Mouse (Mus musculus) NIH3T3 (cell line): ENCODE measurements around the gene 1520401A03Rik.

ENCODE experiments used
- DNase-seq: peaks from one replicate; pipeline ENCODE4 v3.0.0-alpha.2; 2012; ENCODE audit warnings: low read depth

1520401A03Rik gene

GRCm38 (mm10) chr17:23742941-23743340 is 20.4 kb upstream of the 1520401A03Rik start:
- no peak for DNase-seq

DNA sequence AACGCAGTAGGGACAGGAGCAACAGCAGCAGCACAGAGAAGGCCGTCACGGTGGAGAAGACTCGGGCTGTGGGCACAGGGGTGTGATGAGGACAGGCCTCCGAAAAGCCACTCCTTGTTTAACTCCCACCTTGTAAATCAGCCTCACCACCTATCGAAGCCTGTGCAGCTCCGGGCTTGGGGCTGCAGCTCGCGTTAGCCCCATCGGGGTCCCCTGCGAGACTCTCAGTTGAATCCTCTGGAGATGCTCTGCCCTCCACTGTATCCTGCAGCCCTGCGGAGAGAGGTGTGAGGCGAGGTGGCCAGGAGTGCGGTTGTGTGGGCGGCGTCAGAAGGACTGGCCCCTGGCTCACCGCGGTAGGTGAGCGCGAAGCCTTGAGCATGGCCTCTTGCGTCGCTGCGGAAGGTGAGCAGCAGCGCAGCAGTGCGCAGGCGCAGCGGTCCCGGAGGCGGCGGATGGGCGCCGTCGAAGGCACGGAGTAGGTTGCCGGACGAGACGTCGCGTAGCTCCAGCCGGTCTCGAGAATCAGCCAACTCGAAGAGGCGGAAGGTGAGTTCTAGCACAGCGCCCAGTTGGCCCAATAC is 19.7 kb upstream of the 1520401A03Rik start:
- DNase-seq, result no peak

DNA sequence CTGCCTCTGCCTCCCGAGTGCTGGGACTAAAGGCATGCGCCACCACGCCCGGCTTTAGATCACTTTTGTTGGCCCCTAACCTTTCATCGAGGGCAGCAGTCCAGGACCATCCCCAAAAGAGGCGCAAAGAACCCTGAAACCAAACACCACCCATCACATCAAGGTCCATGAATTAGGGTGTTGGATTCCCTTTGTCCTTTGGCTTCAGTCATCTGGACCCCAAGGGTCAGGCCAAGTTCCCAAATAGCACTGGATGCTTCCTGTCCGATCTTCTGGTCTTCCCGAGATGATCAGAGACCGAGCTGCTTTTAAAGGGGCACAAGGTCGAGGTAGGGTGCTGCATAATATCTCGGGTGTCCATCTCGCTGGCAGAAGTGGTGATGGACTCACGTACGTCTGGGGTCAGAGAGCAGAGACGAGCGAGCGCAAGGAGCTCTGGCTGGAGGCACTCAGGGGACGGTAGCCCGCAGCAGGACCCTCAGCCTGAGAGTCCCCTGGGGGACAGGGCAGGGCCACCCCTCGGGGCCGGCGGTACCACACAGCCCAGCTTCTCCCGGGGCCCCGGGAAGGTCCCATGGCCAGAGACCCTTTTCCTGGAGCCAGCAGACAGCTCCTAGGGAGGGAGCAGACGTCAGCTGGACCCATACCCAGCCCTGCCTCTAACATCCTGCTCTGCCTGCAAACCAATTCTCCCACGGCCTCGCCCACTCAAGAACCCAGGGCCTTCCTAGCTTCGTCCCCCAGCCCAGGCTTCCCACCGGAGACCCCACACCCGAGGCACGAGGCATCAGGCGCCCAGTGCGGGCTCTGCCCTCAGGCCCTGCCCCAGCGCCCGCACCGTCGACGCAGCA is 19.0 kb upstream of the 1520401A03Rik start:
- no peak for DNase-seq

DNA sequence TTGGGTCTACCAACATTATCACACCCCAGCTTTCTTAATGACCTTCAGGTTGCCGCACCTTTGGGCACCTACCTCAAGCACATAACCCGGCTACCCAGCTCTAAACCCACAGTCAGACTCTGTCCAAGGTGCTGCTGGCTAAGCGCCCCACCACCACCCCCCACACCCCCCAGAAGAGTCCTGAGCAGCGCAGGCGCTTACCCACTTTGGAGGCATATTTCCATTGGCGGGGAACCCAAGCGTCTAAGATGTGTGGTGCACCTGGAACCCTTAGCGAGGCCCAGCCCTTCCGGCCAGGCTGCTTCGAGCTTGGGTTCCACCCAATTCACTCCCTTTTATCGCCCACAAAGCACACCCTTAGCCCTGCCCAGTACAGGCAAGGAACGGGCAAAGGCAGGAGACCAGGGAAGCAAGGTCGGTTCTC is 18.0 kb upstream of the 1520401A03Rik start, which contains the start of gene Paqr4:
Gene Paqr4, minus strand, starts transcription at position 270 of the 424 bp plus-strand sequence.
- DNase-seq, result no peak

GRCm38 (mm10) chr17:23740136-23740584 is 17.6 kb upstream of the 1520401A03Rik start:
- peak; percentile 88 for DNase-seq

- DNase-seq, result peak; percentile 22
Observed at GRCm38 (mm10) chr17:23739202-23740135, 16.9 kb upstream of the 1520401A03Rik start.

DNA sequence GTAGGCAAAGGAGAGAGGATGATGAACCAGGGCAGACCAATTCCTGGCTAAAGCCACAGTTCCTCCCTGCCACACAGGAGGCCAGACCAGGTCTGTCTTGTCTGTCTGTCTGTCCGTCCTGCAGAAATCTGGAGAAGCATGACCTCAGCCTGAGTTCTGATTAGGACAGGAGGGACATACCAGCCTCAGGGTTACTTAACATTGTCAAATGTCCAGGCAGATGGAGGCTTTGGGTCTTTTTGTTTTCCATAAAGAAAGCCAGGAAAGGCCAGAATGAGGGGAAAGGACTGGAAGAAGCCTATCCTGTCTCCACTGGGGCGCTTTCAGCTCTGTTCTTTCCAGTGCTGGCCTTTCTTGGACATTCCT is 16.2 kb upstream of the 1520401A03Rik start:
- DNase-seq, result no peak

DNA sequence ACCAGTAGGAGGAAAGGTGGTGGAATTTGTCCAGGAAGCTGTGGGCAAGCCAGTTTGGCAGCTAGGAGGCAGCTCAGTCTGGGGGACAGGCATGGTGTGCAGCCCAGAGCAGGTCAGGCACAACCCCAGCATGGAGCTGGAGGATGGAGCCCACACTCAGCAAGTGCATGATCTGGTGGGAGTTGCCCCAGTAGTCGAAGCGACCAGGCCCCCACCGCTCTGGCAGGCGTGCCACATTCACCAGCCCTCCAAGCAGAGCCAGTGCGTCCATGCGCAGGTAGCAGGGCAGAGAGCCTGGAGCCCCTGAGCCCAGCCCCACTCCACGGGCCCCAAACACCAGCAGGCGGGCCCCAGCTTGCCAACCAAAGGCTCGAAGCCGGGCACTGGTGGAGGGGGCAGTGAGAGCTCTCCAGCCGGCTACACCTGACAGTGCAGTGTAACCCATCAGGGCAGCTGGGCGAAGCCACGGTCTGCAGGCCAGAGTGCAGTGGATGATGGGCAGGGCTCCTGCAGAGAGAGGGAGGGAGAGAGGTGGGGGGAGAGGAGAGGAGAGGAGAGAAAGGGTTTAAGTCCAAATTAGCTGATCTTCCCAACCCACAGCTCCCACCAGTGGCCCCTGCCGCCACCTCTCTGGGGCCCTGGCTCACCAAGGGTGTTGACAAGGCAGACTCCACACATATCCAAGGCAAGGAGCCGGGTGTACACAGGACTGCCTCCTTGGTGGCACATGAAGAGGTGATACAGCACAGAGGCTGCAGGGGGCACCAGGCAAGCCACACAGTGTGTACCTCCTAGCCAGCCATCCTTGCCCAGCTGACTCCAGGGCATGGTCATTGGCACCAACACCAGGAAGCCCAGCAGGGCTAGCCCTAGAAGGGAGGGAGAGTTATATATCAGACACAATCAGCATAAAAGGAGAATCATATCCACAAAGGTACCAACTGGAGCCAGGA is 15.2 kb upstream of the 1520401A03Rik start:
- DNase-seq, result peak; percentile 36

- DNase-seq, result peak; percentile 74
Observed at GRCm38 (mm10) chr17:23734341-23734740, 11.8 kb upstream of the 1520401A03Rik start.

DNA sequence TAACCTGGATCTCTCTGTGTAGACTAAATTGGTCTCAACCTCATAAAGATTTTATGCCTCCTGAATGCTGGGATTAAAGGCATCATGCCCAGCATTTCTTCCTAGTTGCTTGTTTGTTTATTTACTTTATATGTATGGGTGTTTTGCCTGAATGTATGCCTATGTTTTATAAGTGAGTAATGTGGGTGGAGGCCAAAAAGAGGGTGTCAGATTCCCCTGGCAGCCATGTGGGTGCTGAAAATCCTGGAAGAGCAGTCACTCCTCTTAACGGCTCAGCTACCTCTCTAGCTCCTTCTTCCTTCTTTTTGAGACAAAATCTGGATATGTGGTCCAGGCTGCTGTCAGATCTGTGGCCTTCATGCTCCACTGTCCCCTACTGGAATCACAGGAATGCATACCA is 7.9 kb upstream of the 1520401A03Rik start:
- peak; percentile 71 for DNase-seq

GRCm38 (mm10) chr17:23726758-23727142 is 4.2 kb upstream of the 1520401A03Rik start:
- peak; percentile 45 for DNase-seq

DNA sequence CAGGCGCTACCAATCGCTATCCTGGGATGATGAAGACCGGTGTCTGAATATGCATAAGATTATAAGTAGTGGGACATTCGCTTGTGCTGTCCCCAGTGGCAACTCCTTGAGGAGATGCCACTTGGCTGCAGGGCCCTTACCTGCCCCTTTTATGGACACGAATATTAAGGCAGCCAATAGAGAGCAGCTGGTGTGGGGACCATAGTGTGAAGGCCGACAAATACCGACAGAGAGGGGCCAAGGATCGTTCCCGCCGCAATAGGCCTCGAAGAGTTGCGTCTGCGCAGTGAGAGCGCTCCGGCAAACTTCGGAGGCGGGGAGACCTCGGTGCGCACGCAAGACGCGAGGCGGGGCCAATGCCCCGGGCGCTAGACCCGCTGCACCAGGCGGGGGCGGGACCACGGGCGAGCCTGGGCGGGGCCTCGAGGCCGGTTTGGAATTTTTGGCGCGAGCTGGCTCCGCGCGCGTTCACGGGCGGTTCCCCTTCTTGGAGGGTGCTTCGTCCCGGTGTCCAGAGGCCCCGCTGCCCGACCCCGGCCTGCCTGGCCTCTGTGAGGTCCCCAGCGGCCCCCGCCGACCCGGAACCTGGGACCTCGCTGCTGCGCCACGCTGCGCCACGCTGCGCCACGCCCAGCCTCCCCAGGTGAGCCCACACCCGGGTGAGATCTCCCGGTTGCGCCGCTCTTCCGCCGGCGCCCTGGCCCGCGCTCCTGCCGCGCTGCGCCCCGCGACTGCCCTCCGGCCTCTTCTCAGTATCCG is 3.6 kb upstream of the 1520401A03Rik start, which contains the start of gene Pkmyt1:
Gene Pkmyt1, plus strand, starts transcription at position 338 of the 759 bp plus-strand sequence.
- peak; percentile 98 for DNase-seq

DNA sequence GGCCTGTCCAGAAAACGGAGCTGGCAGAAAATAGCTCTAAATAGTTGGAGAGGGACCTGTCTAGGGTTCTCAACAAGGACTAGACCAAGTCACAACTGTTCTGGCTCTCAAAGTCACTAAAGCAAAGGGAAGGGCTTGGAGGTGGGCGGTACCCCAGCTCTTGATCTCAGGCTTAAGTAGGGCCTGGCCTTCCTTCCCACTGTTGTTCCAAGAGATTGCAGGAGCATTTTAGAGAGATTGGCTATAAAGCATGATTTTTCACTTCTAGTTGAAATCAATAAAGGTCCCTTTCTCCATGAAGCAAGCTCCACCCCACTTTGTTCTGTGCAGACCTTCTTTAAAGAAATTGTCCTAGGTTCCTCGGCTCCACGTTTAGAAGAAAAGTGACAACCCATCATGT is 2.9 kb upstream of the 1520401A03Rik start:
- DNase-seq, result peak; percentile 39

GRCm38 (mm10) chr17:23721886-23722285 is 697 bp downstream of the 1520401A03Rik start:
- no peak for DNase-seq

DNA sequence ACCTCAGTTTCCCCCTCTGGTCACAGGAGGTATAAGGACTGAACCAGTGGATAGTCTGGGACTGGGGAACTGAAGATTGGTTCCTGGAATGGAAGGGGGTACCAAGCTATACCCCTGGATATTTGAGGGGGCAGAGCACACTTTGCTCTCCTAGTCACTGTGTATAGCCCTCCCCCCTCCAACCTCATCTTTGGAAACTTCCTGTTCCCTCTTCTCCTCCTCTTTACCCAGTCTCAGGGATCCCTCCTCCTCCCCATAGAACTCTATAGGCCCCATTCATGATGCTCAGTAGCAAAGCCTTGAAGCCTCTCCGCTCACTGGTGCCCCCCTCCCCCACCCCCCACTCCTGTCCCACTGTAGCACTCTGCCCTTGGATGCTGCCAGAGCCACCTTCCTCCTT is 3.1 kb downstream of the 1520401A03Rik start:
- no peak for DNase-seq

GRCm38 (mm10) chr17:23717003-23717402 is 5.6 kb downstream of the 1520401A03Rik start:
- no peak for DNase-seq

GRCm38 (mm10) chr17:23706212-23706611 is 16.4 kb downstream of the 1520401A03Rik start:
- DNase-seq, result peak; percentile 90

- DNase-seq, result no peak
Observed at GRCm38 (mm10) chr17:23705525-23706104, 17.0 kb downstream of the 1520401A03Rik start.

DNA sequence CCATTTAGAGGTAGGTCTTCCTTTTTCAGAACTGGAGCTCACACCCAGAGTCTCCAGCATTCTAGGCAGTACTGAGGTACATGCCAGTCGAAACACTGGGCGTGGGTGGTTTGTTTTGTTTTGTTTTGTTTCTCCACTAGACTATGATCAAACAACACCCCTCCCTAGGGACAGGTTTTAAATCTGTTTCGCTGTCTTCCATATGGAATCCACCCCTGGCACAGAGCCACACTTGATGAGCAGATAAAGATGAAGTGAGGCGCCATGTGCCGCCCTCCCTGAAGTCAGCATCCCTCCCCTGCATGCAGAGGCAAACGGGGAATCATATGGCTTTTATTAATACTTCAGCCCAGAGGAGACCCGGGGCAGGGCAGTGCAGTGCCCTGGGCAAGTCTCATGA is 17.8 kb downstream of the 1520401A03Rik start:
- peak; percentile 76 for DNase-seq

- DNase-seq, result no peak
Observed at GRCm38 (mm10) chr17:23703301-23703700, 19.3 kb downstream of the 1520401A03Rik start.
